Mouse (Mus musculus): ENCODE data around the gene Glt8d2.

Gene Glt8d2

GRCm38 (mm10) chr10:82690494-82690893 lies at the start of gene Glt8d2:
Glt8d2 (minus strand) TSS chr10:82690650.
- DNase-seq = peak; percentile 67

- no peak for DNase-seq
Measured at GRCm38 (mm10) chr10:82699296-82699941, 9.0 kb upstream of the Glt8d2 start.

- DNase-seq = peak; percentile 92
Measured at GRCm38 (mm10) chr10:82698712-82699261, 8.3 kb upstream of the Glt8d2 start.

GRCm38 (mm10) chr10:82697305-82697898 lies 7.0 kb upstream of the Glt8d2 start:
- no peak for DNase-seq

- DNase-seq = no peak
Measured at GRCm38 (mm10) chr10:82696453-82697079, 6.1 kb upstream of the Glt8d2 start.

- DNase-seq = no peak
Measured at GRCm38 (mm10) chr10:82695956-82696355, 5.5 kb upstream of the Glt8d2 start, which contains the start of gene Hcfc2. Hcfc2 (plus strand) TSS chr10:82696160.

- DNase-seq = peak; percentile 36
Measured at GRCm38 (mm10) chr10:82689681-82690211, 704 bp downstream of the Glt8d2 start.

- DNase-seq = no peak
Measured at GRCm38 (mm10) chr10:82685440-82685839, 5.0 kb downstream of the Glt8d2 start.

- DNase-seq = peak; percentile 43
Measured at GRCm38 (mm10) chr10:82681639-82682038, 8.8 kb downstream of the Glt8d2 start.

GRCm38 (mm10) chr10:82680769-82681168 lies 9.7 kb downstream of the Glt8d2 start:
- peak; percentile 68 for DNase-seq

GRCm38 (mm10) chr10:82676949-82677348 lies 13.5 kb downstream of the Glt8d2 start:
- peak; percentile 72 for DNase-seq

GRCm38 (mm10) chr10:82670205-82670604 lies 20.2 kb downstream of the Glt8d2 start:
- DNase-seq = no peak

GRCm38 (mm10) chr10:82666436-82667234 lies 23.8 kb downstream of the Glt8d2 start:
- peak; percentile 81 for DNase-seq

GRCm38 (mm10) chr10:82665951-82666350 lies 24.5 kb downstream of the Glt8d2 start:
- no peak for DNase-seq

GRCm38 (mm10) chr10:82663289-82663688 lies 27.2 kb downstream of the Glt8d2 start:
- no peak for DNase-seq

GRCm38 (mm10) chr10:82662267-82662990 lies 28.0 kb downstream of the Glt8d2 start:
- peak; percentile 42 for DNase-seq

- DNase-seq = peak; percentile 67
Measured at GRCm38 (mm10) chr10:82661820-82662219, 28.6 kb downstream of the Glt8d2 start.

- no peak for DNase-seq
Measured at GRCm38 (mm10) chr10:82654581-82654980, 35.9 kb downstream of the Glt8d2 start.

- DNase-seq = no peak
Measured at GRCm38 (mm10) chr10:82652625-82653024, 37.8 kb downstream of the Glt8d2 start.

- no peak for DNase-seq
Measured at GRCm38 (mm10) chr10:82651221-82651620, 39.2 kb downstream of the Glt8d2 start.

- no peak for DNase-seq
Measured at GRCm38 (mm10) chr10:82647205-82647811, 43.1 kb downstream of the Glt8d2 start.

Data from right cerebral cortex, postnatal 25 days (tissue).